Mouse (Mus musculus) forebrain, embryonic 10.5 days (tissue): ENCODE measurements around the gene Ncapd2. TPM values are rescaled to one million over a fixed set of nuclear protein-coding genes. Genes with fewer than 3 reads are reported as not detected.
A peak's percentile ranks its signal among the peaks of the same experiment; 100 is the strongest.
"Not testable (repeated sequence)": the region's sequence is repeated elsewhere in the genome, so short reads cannot be mapped to it uniquely, and the experiment has no call there.

Experiments used
- DNase-seq: peaks from one replicate; pipeline ENCODE4 v3.0.0-alpha.2; 2017; ENCODE audit warnings: low spot score; ENCODE audit errors: extremely low spot score
- H3K27ac ChIP-seq: fragments of 300-500 bp; sonication (generic); 2 replicates; pipeline ENCODE4 v1.5.1; 2016; ENCODE audit warnings: mild to moderate bottlenecking
- H3K27me3 ChIP-seq: fragments of 300-500 bp; sonication (generic); 2 replicates; pipeline ENCODE4 v1.6.1; 2016; ENCODE audit warnings: mild to moderate bottlenecking; ENCODE audit not compliant: poor library complexity, severe bottlenecking
- H3K36me3 ChIP-seq: fragments of 300-500 bp; sonication (generic); replicated peaks from 2 replicates; pipeline ENCODE4 v1.6.1; 2016; ENCODE audit warnings: mild to moderate bottlenecking, moderate library complexity
- H3K4me1 ChIP-seq: fragments of 300-500 bp; sonication (generic); 2 replicates; pipeline ENCODE4 v1.6.1; 2016
- H3K4me3 ChIP-seq: fragments of 300-500 bp; sonication (generic); 2 replicates; pipeline ENCODE4 v1.5.1; 2016; ENCODE audit warnings: mild to moderate bottlenecking, moderate library complexity
- H3K9me3 ChIP-seq: fragments of 300-500 bp; sonication (generic); 2 replicates; pipeline ENCODE4 v1.6.1; 2016; ENCODE audit warnings: mild to moderate bottlenecking, moderate library complexity
- WGBS: fragments of 180-500 bp; shearing (Covaris S2); methylation state at CpG from one replicate; pipeline ENCODE4 v1.1.7; 2016; 5-methylcytosine and 5-hydroxymethylcytosine counted together
- polyA plus RNA-seq: library from polyadenylated mRNA; unstranded; fragments of >200 nt; fragmentation: Nextera tagmentation; extraction: Ambion mirVana; gene quantifications from 2 replicates; pipeline ENCODE4 v1.2.1, GENCODE M21; 2016

Ncapd2 gene
- polyA plus RNA-seq, 1 experiment from 2014 or later: 274 TPM

DNA sequence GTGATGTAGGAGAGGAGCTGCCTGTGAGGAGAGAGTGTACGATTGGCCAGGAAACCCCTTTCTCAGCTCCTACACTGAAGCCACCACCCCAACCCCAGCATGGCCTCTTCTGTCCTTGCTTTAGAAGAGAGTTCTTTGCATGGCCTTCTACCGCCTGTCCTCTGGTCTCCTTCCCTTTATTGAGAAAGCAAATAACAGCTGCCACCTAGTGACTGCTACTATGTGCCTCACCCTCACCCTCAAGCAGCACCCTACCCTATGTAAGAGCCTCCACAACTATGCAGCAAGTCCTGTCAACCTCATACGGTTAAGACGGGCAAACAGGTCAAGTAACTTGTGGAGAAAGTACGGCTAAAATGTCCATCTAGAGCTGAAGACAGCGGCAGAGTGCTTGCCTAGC, 21.3 kb downstream of the Ncapd2 start:
- peaks cover 28% of the 10 kb centered on the region for H3K4me1 ChIP-seq
- 93% methylated on average over 6 of the region's 6 CpGs for WGBS
- peaks cover 86% of the 10 kb centered on the region for H3K36me3 ChIP-seq
- H3K27ac ChIP-seq: no peak overlapping the region
- H3K4me3 ChIP-seq: no peak overlapping the region
- no peak for DNase-seq
- no peaks in the 10 kb centered on the region for H3K27me3 ChIP-seq
- no peaks in the 10 kb centered on the region for H3K9me3 ChIP-seq

DNA sequence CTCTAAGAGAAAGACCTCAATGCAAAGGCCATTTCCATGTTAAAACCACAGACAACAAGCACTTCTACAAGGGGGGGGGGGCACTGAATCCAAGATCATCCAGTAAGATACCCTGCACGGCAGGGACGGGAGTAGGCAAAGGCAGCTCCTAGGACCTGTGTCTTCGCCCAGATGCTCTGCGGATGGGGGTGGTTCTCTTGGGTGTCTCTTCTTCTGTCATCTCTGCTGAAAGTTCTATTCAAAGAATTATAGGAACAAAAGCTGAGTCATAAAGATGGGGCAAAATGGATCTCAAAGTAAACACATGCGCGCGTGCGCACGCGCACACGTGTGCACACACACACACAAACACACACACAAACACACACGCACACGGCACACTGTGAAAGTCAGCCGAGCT, 23.4 kb downstream of the Ncapd2 start:
- Histone ChIP-seq H3K36me3 (peaks cover 86% of the 10 kb centered on the region), H3K9me3 (no peaks in the 10 kb centered on the region), H3K4me1 (peaks cover 40% of the 10 kb centered on the region), H3K27ac (peak overlapping the region; percentile 100; the same call in 1 of the 2 replicates), H3K4me3 (no peak overlapping the region), H3K27me3 (no peaks in the 10 kb centered on the region)
- WGBS: 91% methylated on average over 14 of the region's 14 CpGs
- no peak for DNase-seq

DNA sequence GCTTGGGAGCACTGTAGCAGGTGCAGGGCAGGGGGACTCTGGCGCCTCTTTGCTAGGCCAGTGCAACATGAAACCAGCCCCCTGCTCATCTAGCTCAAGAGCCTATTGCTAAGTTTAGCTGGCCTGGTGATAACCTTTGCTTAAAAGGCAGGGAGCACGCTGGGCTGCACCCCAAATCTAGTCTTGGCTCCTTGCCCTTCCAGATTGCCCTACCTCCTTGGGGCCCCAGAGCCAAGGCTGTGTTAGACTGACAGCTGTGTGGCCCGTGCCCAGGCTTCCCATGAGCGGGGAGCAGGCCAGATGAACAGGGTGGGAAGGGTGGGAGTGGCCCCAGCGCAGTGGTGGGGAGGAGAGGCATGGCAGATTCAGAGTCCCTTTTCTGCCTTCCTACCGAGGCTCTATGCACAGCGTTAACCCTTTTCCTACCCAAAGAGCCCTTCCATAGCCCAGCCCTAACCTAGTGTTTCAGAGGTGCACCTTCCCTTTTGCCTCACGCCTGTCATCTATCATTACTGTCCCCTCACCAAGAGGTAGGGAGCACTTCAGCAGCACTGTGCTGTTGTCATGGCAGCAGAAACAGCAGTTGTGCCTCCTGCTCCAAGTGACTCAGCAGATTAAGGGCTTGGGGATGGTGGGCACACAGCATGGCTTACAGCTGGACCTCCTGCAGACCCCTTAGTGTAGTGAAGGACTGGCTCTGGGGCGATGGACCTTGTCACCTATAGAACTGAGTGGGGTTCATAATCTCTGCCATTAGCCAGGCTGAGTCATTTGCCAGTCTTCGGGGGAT, 24.4 kb downstream of the Ncapd2 start:
- no peaks in the 10 kb centered on the region for H3K27me3 ChIP-seq
- no peaks in the 10 kb centered on the region for H3K9me3 ChIP-seq
- peaks cover 51% of the 10 kb centered on the region for H3K4me1 ChIP-seq
- H3K4me3 ChIP-seq: peak overlapping the region; percentile 99
- WGBS: 16% methylated on average over 10 of the region's 10 CpGs
- peaks cover 85% of the 10 kb centered on the region for H3K36me3 ChIP-seq
- peak overlapping the region; percentile 100 for H3K27ac ChIP-seq
- DNase-seq: peak; percentile 56

DNA sequence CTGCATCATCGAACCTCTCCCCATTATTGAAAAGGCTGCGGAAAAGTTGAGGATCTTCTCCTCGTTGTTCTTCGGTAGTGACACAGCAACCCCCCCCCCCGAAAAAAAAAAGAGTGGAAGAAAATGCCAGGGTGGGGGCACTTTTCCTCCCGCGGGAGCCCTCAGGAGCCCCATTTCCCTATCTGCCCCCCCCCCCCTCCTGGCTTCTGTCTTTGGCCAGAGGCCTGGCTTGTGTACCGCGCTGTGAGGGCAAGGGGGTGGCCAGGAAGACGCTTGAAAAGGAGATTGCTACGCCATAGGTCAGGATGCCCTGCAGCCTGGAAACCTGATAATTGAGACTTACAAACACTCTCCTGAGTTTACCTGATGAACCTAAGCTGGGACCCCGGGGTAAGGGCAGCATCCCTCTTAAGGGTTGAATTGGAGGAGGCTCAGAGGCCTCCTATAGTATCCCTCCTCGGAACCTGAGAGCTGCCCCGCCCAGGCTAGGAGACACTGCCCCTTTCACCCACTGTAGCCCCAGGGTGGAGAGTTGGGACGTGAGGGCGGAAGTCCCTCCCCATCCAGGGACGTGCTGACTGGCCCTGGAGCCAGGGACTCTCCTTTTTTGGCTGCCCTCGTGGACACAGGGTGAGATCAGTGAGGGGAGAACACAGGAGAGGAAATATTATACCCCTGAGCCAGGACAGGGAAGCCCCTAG, 25.3 kb downstream of the Ncapd2 start, which contains the start of gene Gapdh:
Gene Gapdh (minus strand): TSS at position 417 of the 701 bp plus-strand sequence.
- Histone ChIP-seq H3K4me3 (peak within 1 kb of the TSS; percentile 99), H3K36me3 (peaks cover 85% of the 10 kb centered on the region), H3K27ac (peak within 1 kb of the TSS; percentile 100), H3K4me1 (peaks cover 57% of the 10 kb centered on the region), H3K9me3 (no peaks in the 10 kb centered on the region), H3K27me3 (no peaks in the 10 kb centered on the region)
- 2% methylated on average over 18 of the region's 18 CpGs for WGBS
- peak; percentile 80 for DNase-seq

DNA sequence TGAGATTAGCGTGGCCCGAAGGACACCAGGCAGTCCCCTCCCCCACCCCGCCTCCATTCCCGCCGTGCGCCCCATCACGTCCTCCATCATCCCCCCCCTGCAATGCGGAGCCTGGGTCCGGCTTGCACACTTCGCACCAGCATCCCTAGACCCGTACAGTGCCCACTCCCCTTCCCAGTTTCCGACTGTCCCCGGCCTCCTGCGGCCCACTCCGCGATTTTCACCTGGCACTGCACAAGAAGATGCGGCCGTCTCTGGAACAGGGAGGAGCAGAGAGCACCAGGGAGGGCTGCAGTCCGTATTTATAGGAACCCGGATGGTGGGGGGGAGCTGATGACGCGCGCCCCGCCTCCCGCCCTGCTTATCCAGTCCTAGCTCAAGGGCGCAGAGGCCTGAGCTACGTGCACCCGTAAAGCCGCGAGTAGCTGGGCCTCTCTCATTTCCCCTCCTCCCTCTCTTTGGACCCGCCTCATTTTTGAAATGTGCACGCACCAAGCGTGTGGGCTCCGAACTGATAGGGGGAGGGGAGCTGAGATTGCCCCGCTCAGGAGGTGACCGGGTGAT, 26.1 kb downstream of the Ncapd2 start:
- H3K27me3 ChIP-seq: no peaks in the 10 kb centered on the region
- WGBS: under 1% methylated on average over 36 of the region's 36 CpGs
- peak overlapping the region; percentile 99 for H3K4me3 ChIP-seq
- H3K4me1 ChIP-seq: peaks cover 65% of the 10 kb centered on the region
- H3K9me3 ChIP-seq: no peaks in the 10 kb centered on the region
- H3K36me3 ChIP-seq: peaks cover 85% of the 10 kb centered on the region
- H3K27ac ChIP-seq: peak overlapping the region; percentile 100
- DNase-seq: peak; percentile 97

DNA sequence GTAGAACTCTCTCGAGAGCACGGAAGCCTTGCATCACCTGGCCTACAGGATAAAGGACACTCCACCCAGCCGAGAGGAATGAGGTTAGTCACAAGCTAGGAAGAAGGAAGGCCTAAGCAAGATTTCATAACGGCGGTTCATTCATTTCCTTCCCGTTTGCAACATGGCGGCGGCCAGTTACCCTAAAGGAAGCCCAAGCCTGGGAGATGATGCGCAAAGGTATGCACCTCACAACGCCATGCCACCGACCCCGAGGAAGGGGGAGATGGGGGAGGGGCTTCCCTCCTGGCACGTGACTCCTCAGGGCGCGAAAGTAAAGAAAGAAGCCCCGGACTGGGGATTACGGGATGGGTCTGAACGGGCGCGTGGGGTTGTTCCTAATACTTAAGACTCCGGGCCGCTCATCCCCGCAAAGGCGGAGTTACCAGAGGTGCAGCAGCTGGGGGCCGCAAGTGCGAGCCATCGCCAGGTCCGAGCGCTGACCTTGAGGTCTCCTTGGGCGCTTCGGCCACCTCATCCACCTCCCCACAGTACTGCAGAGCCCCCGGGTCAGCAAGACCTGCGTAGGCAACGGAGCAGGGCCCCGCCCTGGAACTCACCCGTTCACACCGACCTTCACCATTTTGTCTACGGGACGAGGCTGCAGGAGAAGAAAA, 26.7 kb downstream of the Ncapd2 start:
- H3K4me1 ChIP-seq: peaks cover 71% of the 10 kb centered on the region

DNA sequence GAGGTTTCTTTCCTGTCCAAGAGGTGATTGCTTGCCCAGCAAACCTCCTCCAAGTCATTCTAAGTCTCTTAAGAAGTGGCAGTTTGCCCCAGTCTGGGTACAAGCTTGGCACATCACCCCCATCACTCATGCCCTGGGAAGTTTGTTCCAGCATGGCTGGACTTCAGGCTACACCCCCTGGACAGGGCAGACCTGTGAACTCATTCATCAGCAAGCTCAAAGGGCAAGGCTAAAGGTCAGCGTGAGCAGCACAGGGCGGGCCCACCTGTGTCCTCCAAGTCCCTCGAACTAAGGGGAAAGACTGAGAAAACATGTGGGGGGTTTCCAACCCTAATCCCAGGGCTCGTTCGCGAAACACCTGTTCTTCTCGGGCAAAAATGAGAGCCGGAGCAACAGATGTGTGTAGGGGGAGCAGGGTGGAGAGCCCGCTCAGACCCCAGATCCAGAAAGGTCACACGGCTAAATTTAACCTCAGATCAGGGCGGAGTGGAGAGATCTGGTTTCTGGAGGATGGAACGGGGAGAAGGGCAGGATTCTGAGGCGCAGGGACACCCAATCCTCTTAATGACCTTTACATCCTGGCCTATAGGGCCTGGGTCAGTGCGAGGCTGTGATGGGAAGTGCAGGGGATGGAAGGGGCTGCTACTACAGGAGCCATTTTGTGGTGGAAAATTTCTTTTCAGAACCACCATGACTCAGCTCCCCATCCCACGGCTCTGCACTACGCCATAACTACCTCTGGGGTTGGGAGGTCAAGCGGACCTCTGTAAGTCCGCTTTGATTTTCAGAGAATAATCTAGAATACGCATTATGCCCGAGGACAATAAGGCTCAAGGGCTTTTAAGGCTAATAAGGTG, 27.5 kb downstream of the Ncapd2 start:
- H3K9me3 ChIP-seq: no peaks in the 10 kb centered on the region
- no peaks in the 10 kb centered on the region for H3K27me3 ChIP-seq
- peak overlapping the region; percentile 100 for H3K27ac ChIP-seq
- peaks cover 78% of the 10 kb centered on the region for H3K4me1 ChIP-seq
- H3K36me3 ChIP-seq: peaks cover 85% of the 10 kb centered on the region
- 6% methylated on average over 20 of the region's 20 CpGs for WGBS
- peak overlapping the region; percentile 99 for H3K4me3 ChIP-seq
- no peak for DNase-seq

More for the DNA sequence above, 26.7 kb downstream of the Ncapd2 start:
- Histone ChIP-seq H3K27ac (peak overlapping the region; percentile 100), H3K27me3 (no peaks in the 10 kb centered on the region), H3K36me3 (peaks cover 85% of the 10 kb centered on the region), H3K4me3 (peak overlapping the region; percentile 99), H3K9me3 (no peaks in the 10 kb centered on the region)
- WGBS: under 1% methylated on average over 39 of the region's 39 CpGs
- peak; percentile 84 for DNase-seq

DNA sequence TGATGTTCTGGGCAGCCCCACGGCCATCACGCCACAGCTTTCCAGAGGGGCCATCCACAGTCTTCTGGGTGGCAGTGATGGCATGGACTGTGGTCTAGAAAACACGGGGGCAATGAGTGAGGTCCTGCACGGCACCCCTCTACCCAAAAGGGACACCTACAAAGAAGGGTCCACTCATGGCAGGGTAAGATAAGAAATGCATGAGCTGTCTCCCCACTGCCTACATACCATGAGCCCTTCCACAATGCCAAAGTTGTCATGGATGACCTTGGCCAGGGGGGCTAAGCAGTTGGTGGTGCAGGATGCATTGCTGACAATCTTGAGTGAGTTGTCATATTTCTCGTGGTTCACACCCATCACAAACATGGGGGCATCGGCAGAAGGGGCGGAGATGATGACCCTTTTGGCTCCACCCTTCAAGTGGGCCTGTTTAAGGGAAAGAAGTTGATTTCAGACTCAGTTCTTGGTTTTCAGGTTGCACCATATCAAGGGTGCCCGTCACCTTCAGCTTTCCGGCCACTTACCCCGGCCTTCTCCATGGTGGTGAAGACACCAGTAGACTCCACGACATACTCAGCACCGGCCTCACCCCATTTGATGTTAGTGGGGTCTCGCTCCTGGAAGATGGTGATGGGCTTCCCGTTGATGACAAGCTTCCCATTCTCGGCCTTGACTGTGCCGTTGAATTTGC, 28.7 kb downstream of the Ncapd2 start:
- whole genome bisulfite sequencing: 76% methylated on average over 13 of the region's 16 CpGs
- peak overlapping the region; percentile 99 for H3K4me3 ChIP-seq
- H3K4me1 ChIP-seq: peaks cover 78% of the 10 kb centered on the region
- H3K27ac ChIP-seq, H3K27me3 ChIP-seq, H3K9me3 ChIP-seq, DNase-seq: not testable (repeated sequence)
- H3K36me3 ChIP-seq: peaks cover 84% of the 10 kb centered on the region

DNA sequence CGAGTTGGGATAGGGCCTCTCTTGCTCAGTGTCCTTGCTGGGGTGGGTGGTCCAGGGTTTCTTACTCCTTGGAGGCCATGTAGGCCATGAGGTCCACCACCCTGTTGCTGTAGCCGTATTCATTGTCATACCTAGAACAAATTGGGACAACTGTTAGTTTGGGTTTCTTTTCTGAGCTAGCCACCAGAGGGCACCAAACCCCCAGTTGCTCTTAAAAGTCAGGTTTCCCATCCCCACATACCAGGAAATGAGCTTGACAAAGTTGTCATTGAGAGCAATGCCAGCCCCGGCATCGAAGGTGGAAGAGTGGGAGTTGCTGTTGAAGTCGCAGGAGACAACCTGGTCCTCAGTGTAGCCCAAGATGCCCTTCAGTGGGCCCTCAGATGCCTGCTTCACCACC, 29.5 kb downstream of the Ncapd2 start:
- 20% methylated on average over 4 of the region's 5 CpGs for WGBS
- peak overlapping the region; percentile 99; the same call in 1 of the 2 replicates for H3K4me3 ChIP-seq
- not testable (repeated sequence) for H3K27ac ChIP-seq, H3K9me3 ChIP-seq, H3K27me3 ChIP-seq
- peak; percentile 64 for DNase-seq
- H3K4me1 ChIP-seq: peaks cover 78% of the 10 kb centered on the region
- H3K36me3 ChIP-seq: peaks cover 84% of the 10 kb centered on the region

DNA sequence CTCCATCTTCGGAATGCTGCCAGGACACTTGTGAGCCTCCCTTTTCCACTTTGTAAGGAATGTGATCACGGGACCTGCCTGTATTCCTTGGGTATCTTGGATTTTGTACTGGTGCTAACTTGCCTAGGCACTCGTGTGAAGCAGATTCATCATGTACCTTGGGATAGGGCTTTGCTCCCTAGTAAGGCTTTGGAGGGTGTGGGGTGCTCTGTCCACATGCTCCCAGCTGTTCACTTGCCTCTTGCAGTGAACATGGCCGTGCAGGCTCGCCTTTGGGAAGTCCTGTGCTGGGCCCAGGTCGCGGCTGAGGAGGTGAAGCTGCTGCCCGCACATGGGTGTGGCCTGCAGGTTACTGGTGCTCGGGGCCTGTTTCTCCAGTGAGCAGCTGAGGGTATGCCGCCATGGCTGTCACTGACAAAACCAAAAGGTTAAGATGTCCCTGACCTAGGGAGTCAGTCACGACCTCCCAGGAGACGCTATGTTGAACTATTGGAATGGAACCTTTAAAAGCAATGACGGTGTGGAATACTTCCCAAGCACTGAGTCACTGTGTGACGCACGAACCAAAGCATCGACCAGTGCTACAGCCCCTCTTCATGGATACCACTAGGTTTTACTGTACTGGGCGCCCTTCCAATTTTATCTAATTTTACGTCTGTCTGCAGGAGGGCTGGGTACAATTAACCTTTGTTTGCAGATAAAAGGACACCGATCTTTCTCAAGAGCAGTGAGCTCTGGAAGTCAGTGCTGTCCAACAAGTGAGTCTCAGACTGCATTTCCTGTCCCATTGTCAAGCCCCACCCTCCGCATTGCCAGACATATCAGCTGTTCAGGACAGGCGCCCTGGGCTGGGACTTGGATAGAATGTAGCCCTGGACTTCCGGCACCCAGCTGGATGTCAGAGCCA, 30.4 kb downstream of the Ncapd2 start:
- H3K36me3 ChIP-seq: peaks cover 88% of the 10 kb centered on the region
- H3K9me3 ChIP-seq: no peaks in the 10 kb centered on the region
- DNase-seq: peak; percentile 72
- H3K4me1 ChIP-seq: peaks cover 78% of the 10 kb centered on the region
- no peaks in the 10 kb centered on the region for H3K27me3 ChIP-seq
- WGBS: 15% methylated on average over 22 of the region's 22 CpGs
- peak overlapping the region; percentile 32; the same call in 1 of the 2 replicates for H3K27ac ChIP-seq
- H3K4me3 ChIP-seq: peak overlapping the region; percentile 24

DNA sequence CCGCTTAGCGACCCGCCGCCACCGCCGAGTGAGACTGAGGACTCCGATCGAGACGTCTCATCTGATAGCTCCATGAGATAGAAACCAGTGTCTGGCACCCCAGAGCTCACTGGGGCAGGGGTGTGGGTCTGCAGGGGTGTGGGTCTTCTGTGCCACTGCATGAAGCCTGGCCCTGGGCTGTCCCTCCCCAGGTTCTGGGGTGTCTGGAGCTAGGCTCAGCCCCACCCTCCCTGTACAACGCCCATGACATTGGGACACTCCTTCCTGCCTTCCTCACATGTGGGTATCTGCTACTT, 31.0 kb downstream of the Ncapd2 start:
- H3K27me3 ChIP-seq: no peaks in the 10 kb centered on the region
- H3K4me3 ChIP-seq: peak overlapping the region; percentile 24
- H3K27ac ChIP-seq: peak overlapping the region; percentile 32; the same call in 1 of the 2 replicates
- peaks cover 93% of the 10 kb centered on the region for H3K36me3 ChIP-seq
- 76% methylated on average over 10 of the region's 10 CpGs for WGBS
- no peaks in the 10 kb centered on the region for H3K9me3 ChIP-seq
- no peak for DNase-seq
- peaks cover 73% of the 10 kb centered on the region for H3K4me1 ChIP-seq
